Mouse (Mus musculus) intestine, postnatal 0 days (tissue): Measurements from ENCODE around the gene Mrps31. TPM values are rescaled to one million over a fixed set of nuclear protein-coding genes. Genes with fewer than 3 reads are reported as not detected.
A peak's percentile ranks its signal among the peaks of the same experiment; 100 is the strongest.

Experiments used
- ATAC-seq: fragments of 200-750 bp; cut with Nextera tagmentation; 2 replicates; pipeline ENCODE4 v1.8.0; 2017; ENCODE audit warnings: mild to moderate bottlenecking, moderate TSS enrichment, moderate library complexity
- H3K27ac ChIP-seq: fragments of 300-500 bp; sonication (generic); 2 replicates; pipeline ENCODE4 v1.5.1; 2014; ENCODE audit warnings: mild to moderate bottlenecking, low read depth, low read length, moderate library complexity
- H3K27me3 ChIP-seq: fragments of 300-500 bp; sonication (generic); replicated peaks from 2 replicates; pipeline ENCODE4 v1.6.1; 2014; ENCODE audit warnings: low read length, mixed read lengths; ENCODE audit not compliant: control insufficient read depth, insufficient read depth
- H3K36me3 ChIP-seq: fragments of 300-500 bp; sonication (generic); 2 replicates; pipeline ENCODE4 v1.6.1; 2014; ENCODE audit warnings: mild to moderate bottlenecking, moderate library complexity; ENCODE audit not compliant: control insufficient read depth, insufficient read depth
- H3K4me1 ChIP-seq: fragments of 300-500 bp; sonication (generic); replicated peaks from 2 replicates; pipeline ENCODE4 v1.6.1; 2014; ENCODE audit warnings: antibody characterized with exemption, low read length, mixed read lengths; ENCODE audit not compliant: control insufficient read depth, insufficient read depth
- H3K4me2 ChIP-seq: fragments of 300-500 bp; sonication (generic); replicated peaks from 2 replicates; pipeline ENCODE4 v1.6.1; 2014; ENCODE audit warnings: low read depth, mild to moderate bottlenecking, moderate library complexity
- H3K4me3 ChIP-seq: fragments of 300-500 bp; sonication (generic); 2 replicates; pipeline ENCODE4 v1.5.1; 2014; ENCODE audit warnings: low read depth, low read length
- H3K9ac ChIP-seq: fragments of 300-500 bp; sonication (generic); 2 replicates; pipeline ENCODE4 v1.6.1; 2014; ENCODE audit warnings: mild to moderate bottlenecking, low read depth, low read length
- H3K9me3 ChIP-seq: fragments of 300-500 bp; sonication (generic); 2 replicates; pipeline ENCODE4 v1.6.1; 2016; ENCODE audit warnings: mixed run types; ENCODE audit not compliant: control insufficient read depth
- CTCF ChIP-seq: sonication (generic); IDR thresholded peaks from 2 replicates; pipeline ENCODE4 v1.5.1; 2016; ENCODE audit warnings: low read depth, mild to moderate bottlenecking, control low read depth, antibody characterized with exemption, moderate library complexity
- WGBS: fragments of 180-500 bp; shearing (Covaris S2); extraction: QIAGEN DNeasy Blood & Tissue Kit; methylation state at CpG from one replicate; pipeline ENCODE4 v1.1.7; 2014; 5-methylcytosine and 5-hydroxymethylcytosine counted together
- polyA plus RNA-seq: library from polyadenylated mRNA; unstranded; fragments of >200 nt; fragmentation: Nextera tagmentation; extraction: Ambion mirVana; gene quantifications from 2 replicates; pipeline ENCODE4 v1.2.1, GENCODE M21; 2015

Gene Mrps31
- polyA plus RNA-seq, 1 experiment from 2014 or later: 51.5 TPM

GRCm38 (mm10) chr8:22399285-22399880 lies 11.8 kb upstream of the Mrps31 start:
- Histone ChIP-seq H3K4me2 (peak overlapping the region; percentile 84), H3K36me3 (no peaks in the 10 kb centered on the region), H3K9ac (no peak overlapping the region), H3K27ac (no peak overlapping the region), H3K27me3 (no peaks in the 10 kb centered on the region), H3K9me3 (no peaks in the 10 kb centered on the region), H3K4me1 (no peaks in the 10 kb centered on the region), H3K4me3 (peak overlapping the region; percentile 81)
- WGBS: 67% methylated on average over 8 of the region's 8 CpGs
- peak; percentile 44; the same call in 1 of the 2 replicates for TF ChIP-seq CTCF
- no peak for ATAC-seq

GRCm38 (mm10) chr8:22400593-22400992 lies 10.6 kb upstream of the Mrps31 start:
- TF ChIP-seq CTCF: no peak
- Histone ChIP-seq H3K9ac (no peak overlapping the region), H3K4me2 (no peak overlapping the region), H3K4me1 (no peaks in the 10 kb centered on the region), H3K27ac (no peak overlapping the region), H3K36me3 (no peaks in the 10 kb centered on the region), H3K9me3 (no peaks in the 10 kb centered on the region), H3K27me3 (no peaks in the 10 kb centered on the region), H3K4me3 (no peak overlapping the region)
- no peak for ATAC-seq
- 82% methylated on average over 4 of the region's 4 CpGs for WGBS

DNA sequence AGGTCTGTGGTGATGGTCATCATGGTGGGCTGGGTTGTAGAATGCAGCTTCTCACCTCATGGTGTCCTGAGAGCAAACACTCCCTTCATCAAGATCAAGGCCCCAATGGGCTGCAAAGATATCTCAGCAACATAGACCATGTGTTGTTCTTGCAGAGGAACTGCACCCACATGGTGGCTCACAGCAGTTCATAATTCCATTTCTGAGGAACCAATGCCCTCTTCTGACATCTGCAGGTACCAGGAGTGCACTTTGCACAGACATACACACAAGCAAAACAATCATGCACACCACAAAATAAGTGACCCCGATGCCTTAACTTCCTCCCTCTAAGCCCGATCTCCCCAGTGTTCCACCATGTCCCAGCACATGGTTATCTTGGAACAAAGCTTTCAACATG lies 7.9 kb upstream of the Mrps31 start:
- Histone ChIP-seq H3K4me1 (no peaks in the 10 kb centered on the region), H3K27me3 (no peaks in the 10 kb centered on the region), H3K9ac (no peak overlapping the region), H3K4me3 (no peak overlapping the region), H3K27ac (no peak overlapping the region), H3K9me3 (no peaks in the 10 kb centered on the region), H3K4me2 (no peak overlapping the region), H3K36me3 (no peaks in the 10 kb centered on the region)
- TF ChIP-seq CTCF: peak; percentile 53
- no peak for ATAC-seq
- WGBS: 96% methylated on average over 2 of the region's 2 CpGs

DNA sequence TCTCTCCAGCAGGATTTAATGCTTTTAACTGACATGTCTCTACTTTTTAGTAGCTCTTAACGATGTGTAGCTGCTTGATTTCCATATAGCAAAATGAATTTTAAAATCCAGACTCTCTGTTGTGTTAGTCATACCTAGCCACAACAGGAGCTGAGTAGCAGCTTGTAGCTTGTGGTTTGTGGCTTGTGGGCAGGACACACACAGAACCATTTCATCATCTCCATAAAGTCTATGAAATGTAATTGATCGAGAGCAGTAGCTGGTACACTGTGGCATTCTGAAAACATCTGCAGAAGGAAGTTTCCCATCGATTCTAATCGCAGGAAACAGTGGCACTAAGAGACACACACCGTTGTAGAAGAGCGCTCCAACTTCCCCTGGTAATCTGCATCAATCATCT lies 5.4 kb upstream of the Mrps31 start:
- no peak for TF ChIP-seq CTCF
- no peaks in the 10 kb centered on the region for H3K9me3 ChIP-seq
- no peak overlapping the region for H3K9ac ChIP-seq
- 69% methylated on average over 6 of the region's 6 CpGs for WGBS
- no peaks in the 10 kb centered on the region for H3K4me1 ChIP-seq
- no peak overlapping the region for H3K27ac ChIP-seq
- no peak overlapping the region for H3K4me2 ChIP-seq
- no peak for ATAC-seq
- H3K27me3 ChIP-seq: no peaks in the 10 kb centered on the region
- no peaks in the 10 kb centered on the region for H3K36me3 ChIP-seq
- no peak overlapping the region for H3K4me3 ChIP-seq

GRCm38 (mm10) chr8:22410688-22411281 lies 376 bp upstream of the Mrps31 start:
- H3K27ac ChIP-seq: peak overlapping the region; percentile 86
- ATAC-seq: peak; percentile 2; the same call in 1 of the 2 replicates
- H3K4me2 ChIP-seq: peak overlapping the region; percentile 81
- no peaks in the 10 kb centered on the region; the same call in 1 of the 2 replicates for H3K4me1 ChIP-seq
- peak overlapping the region; percentile 78 for H3K9ac ChIP-seq
- H3K27me3 ChIP-seq: no peaks in the 10 kb centered on the region
- H3K4me3 ChIP-seq: peak overlapping the region; percentile 82
- WGBS: 14% methylated on average over 16 of the region's 16 CpGs
- H3K36me3 ChIP-seq: 0 out of 2 replicates have a peak, but pooled peaks cover 3% of the 10 kb centered on the region
- no peaks in the 10 kb centered on the region for H3K9me3 ChIP-seq
- TF ChIP-seq CTCF: no peak

GRCm38 (mm10) chr8:22411971-22412370 lies 810 bp downstream of the Mrps31 start:
- H3K4me2 ChIP-seq: peak overlapping the region; percentile 81
- no peak for ATAC-seq
- H3K27ac ChIP-seq: peak overlapping the region; percentile 86; the same call in 1 of the 2 replicates
- H3K9me3 ChIP-seq: no peaks in the 10 kb centered on the region
- peak overlapping the region; percentile 78 for H3K9ac ChIP-seq
- no peaks in the 10 kb centered on the region for H3K27me3 ChIP-seq
- WGBS: 6% methylated on average over 8 of the region's 8 CpGs
- no peak for TF ChIP-seq CTCF
- H3K4me1 ChIP-seq: no peaks in the 10 kb centered on the region; the same call in 1 of the 2 replicates
- peak overlapping the region; percentile 82 for H3K4me3 ChIP-seq
- 0 out of 2 replicates have a peak, but pooled peaks cover 12% of the 10 kb centered on the region for H3K36me3 ChIP-seq

Other genes starting within 250 kb of the Mrps31 start
- 5.2 and 5.5 TPM in 2 replicates for gene Nek3, start 244.9 kb upstream of the Mrps31 start, polyA plus RNA-seq
- 12.0 and 12.9 TPM in 2 replicates for gene Ckap2, start 225.5 kb upstream of the Mrps31 start, polyA plus RNA-seq
- 21.7 and 24.0 TPM in 2 replicates for gene Vps36, start 218.6 kb upstream of the Mrps31 start, polyA plus RNA-seq
- 2.6 and 3.1 TPM in 2 replicates for gene Thsd1, start 184.0 kb upstream of the Mrps31 start, polyA plus RNA-seq
- gene Tpte, start 127.9 kb upstream of the Mrps31 start, polyA plus RNA-seq: 0.04 and 0.05 TPM in 2 replicates
- gene Slc25a15, start 12.8 kb upstream of the Mrps31 start, polyA plus RNA-seq: 108 and 122 TPM in 2 replicates